Mouse (Mus musculus): ENCODE data around the gene Ostm1. TPM values are rescaled to one million over a fixed set of nuclear protein-coding genes. Genes with fewer than 3 reads are reported as not detected.

Ostm1 gene
- 10 to 100 TPM; 19.3 to 19.5 TPM for total RNA-seq (2021)
- long read RNA-seq, experiment 1, transcript Ostm1-201 (6 exons, 3,006 nt), result major isoform, 17 of 23 reads
- long read RNA-seq, experiment 1, partial matches to known transcripts, result 1 of 23 reads
- long read RNA-seq, experiment 1, other reads (novel, unspliced or antisense), result 5 of 23 reads
- long read RNA-seq, experiment 2, transcript Ostm1-201 (6 exons, 3,006 nt), result major isoform, 23 of 26 reads
- long read RNA-seq, experiment 2, partial matches to known transcripts, result 1 of 26 reads
- long read RNA-seq, experiment 2, other reads (novel, unspliced or antisense), result 2 of 26 reads

DNA sequence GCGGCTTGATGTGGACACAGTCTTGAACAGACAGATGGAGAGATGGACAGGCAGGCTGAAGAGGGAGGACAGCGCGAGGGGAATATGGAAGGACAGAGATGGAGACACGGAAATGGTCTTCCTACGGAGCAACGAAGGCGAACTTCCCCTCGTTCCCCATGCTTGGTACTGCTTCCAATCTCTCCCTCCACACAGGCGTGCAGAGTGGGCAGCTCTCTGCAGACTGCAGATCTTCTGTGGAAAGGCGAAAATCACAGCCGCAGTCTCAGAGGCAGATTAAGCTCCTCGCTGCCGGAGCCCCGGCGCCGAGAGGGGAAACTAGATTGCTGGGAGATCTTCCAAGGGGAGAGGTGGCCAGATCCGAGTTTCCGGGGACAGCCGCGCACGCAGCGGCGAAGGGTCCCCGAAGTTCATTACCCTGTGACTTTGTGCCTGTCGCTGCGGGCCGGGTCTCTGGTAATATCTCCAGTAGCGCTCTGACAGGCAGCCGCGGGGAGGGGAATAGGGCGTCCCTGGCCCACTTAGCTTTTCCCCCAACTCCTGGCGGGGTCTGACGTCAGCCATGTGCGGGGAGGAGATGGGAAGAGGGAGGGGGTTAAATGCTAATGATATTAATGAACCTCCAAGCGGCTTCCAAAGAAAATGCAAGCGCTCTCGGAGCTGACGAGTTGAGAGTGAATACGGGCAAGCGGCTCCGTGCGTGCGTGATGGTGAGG lies at the start of gene Ostm1, which contains the start of gene Nr2e1:
Gene Ostm1 (plus strand): TSS at position 666 of the 716 bp plus-strand sequence.
Gene Nr2e1 (minus strand): TSS at position 476 of the 716 bp plus-strand sequence.
- intact Hi-C loops (cut with DNase I), result no loop called here

DNA sequence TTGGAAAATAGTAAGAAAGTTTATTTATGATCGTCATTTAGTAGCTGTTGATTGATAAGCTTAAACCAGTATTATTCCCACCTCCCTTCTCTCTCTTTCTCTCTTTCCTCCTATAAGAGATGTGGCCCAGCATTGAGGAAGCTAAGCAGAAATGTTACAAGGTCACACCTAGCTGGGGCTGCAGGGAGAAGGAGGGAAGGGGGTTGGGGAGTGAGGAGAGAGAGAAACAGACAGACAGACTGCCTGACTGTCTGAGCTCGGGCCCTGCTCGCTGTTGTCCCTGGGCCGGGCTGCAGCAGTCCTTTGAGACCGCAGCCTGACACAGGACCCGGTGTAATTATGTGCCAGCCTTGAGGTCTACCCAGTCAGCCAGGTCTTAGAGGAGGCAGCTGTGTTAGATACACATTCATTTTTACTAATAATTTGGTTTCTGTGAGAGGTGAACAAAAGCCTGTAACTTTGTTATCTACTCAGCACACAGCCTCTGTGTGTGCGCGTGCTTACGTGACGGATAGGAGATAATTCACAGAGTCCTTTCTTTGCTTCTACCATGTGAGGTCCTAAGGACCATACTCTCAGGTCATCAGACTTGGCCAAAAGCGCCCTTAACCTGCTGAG lies 49.7 kb upstream of the Ostm1 start:
- no peak for DNase-seq
- intact Hi-C loops (cut with DNase I), result no loop called here

More for the DNA sequence above, at the start of gene Ostm1, which contains the start of gene Nr2e1:
- DNase-seq, result peak in 1 of 2 experiments; percentile 33

GRCm38 (mm10) chr10:42537571-42538316 lies 45.9 kb upstream of the Ostm1 start:
- intact Hi-C loops (cut with DNase I), result no loop called here
- no peak for DNase-seq

- no peak for DNase-seq
- intact Hi-C loops (cut with DNase I), result no loop called here
Observed at GRCm38 (mm10) chr10:42545707-42546503, 37.7 kb upstream of the Ostm1 start.

- intact Hi-C loops (cut with DNase I), result no loop called here
- DNase-seq, result no peak
Observed at GRCm38 (mm10) chr10:42546507-42546906, 37.1 kb upstream of the Ostm1 start.

DNA sequence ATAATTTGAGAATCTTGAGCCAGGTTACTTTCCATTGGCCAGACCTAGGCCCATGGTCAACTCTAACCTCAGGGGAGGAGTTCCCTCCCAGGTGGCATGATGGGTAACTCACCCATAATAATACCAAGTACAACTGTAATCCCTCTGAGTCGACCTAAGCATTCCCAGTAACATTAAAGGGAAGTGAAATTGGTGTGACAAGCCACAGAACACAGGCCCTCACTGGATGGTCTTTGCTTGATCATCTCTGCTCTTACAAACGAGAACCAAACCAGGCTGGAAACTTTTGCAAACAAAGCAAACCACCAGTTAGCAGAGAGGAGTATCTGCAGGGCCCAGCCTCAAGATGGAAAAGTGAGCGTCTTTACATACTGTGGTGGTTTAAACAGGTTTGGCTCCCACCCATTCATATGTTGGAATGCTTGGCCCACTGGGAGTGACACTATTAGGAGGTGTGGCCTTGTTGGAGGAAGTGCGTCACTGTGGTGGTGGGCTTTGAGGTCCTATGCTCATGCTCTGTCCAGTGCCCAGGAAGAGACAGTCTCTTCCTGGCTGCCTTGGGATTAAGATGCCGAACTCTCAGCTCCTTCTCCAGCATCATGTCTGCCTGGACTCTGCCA lies 23.9 kb upstream of the Ostm1 start:
- intact Hi-C loops (cut with DNase I), result no loop called here
- no peak for DNase-seq

- DNase-seq, result no peak
- intact Hi-C loops (cut with DNase I), result no loop called here
Observed at GRCm38 (mm10) chr10:42562272-42562671, 21.4 kb upstream of the Ostm1 start.

GRCm38 (mm10) chr10:42572567-42572966 lies 11.1 kb upstream of the Ostm1 start:
- intact Hi-C loops (cut with DNase I), result no loop called here
- DNase-seq, result no peak

DNA sequence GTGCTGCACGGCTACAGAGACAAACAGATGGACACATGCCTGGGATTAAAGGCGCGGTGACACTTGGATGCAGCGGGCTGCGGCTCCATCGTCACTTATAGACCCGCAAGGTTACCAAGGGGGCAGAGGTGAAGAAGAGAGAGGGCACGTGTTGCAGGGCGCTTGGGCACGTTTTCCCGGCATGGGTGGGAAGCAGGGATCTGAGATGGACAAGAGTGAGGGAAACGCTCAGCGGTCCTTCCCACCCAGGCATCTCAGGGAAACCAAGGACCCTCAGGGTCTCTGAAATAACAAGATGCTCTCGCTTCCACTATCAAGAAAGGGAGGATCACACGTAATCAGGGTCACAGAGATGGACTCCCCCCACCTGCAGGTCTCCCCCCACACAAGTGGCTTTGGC lies 10.7 kb upstream of the Ostm1 start:
- DNase-seq, result no peak
- intact Hi-C loops (cut with DNase I), result no loop called here

DNA sequence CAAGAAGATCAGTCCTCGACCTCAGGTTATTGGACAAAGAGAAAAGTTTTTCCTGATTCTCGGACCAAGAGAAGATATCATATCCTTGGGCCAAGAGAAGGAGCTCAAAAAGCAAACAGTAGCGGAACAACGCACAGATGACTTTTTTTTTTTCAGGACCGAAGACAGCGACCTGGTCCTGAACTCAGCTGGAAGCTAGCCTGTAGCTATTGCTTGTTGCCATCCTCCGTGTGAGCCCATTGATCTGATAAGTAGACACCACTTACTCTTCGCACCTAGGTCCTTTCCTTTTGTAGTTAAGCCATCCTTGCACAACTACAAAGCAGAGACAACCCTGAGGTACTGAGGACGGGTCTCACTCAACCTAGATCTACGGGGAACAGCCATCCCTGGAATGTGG lies 9.0 kb upstream of the Ostm1 start:
- DNase-seq, result no peak
- intact Hi-C loops (cut with DNase I), result no loop called here

- intact Hi-C loops (cut with DNase I), result no loop called here
- no peak for DNase-seq
Observed at GRCm38 (mm10) chr10:42577525-42578280, 5.9 kb upstream of the Ostm1 start.

DNA sequence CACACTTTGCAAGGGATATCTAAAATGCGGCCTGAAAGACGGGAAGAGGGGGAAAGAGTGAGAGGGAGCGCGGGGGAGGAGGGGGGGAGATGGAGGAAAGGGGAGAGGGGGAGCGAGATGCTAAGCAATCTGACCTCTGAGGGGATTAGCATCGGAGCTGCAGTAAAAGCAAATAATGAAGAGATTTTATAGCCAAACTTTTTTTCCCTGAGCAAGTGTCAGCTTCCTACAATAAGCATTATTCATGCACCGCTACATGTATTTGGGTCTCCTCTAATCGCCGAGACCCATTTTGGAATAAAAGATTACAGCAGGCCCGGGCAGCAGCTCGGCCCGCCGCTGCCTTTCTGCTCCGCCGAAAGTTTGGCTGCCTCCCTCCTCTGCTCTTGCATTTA lies 5.3 kb upstream of the Ostm1 start:
- intact Hi-C loops (cut with DNase I), result no loop called here
- DNase-seq, result no peak

- no peak for DNase-seq
- intact Hi-C loops (cut with DNase I), result no loop called here
Observed at GRCm38 (mm10) chr10:42578698-42579474, 4.7 kb upstream of the Ostm1 start.

GRCm38 (mm10) chr10:42579475-42580130 lies 4.0 kb upstream of the Ostm1 start:
- intact Hi-C loops (cut with DNase I), result no loop called here
- no peak for DNase-seq

DNA sequence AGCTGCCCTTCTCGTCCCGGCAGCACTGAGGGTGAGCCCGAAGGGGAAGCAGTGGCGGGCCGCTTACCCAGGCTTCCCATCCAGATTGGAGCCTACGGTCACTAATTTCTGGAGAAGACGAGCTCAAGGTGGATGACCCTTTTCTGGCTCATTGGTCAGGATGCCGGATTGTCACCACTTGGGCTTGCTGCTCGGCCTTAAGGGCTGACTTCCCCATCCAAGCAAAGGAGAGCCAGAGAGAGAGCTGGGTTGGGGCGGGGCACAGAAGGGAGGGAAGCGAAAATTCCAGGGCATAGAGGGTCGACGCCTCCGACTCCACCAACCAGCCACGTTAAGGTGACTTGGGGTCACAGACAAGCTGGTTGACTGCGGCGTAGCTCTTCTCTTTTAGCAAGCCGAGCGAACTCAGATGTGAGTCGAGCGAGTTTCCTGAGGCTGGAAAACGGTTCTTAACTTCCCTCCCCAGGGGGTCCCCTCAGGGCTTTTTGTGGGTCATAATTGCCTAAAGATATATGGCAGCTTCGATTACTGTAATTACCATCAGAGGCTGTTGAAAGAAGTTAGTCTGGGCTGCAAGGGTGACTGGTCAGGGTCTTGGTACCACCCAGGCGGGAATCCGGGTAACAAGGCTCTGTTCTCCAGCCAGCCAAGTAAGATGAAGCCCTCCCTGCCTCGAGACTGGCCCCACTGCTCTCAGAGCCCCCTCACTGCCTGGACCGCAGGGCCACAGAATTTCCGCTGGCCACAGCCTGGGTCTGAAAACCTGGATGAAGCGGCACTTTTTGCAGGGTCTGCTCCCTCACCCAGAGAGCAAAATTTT lies 3.3 kb upstream of the Ostm1 start:
- DNase-seq, result no peak
- intact Hi-C loops (cut with DNase I), result no loop called here

- no peak for DNase-seq
- intact Hi-C loops (cut with DNase I), result no loop called here
Observed at GRCm38 (mm10) chr10:42580951-42581277, 2.7 kb upstream of the Ostm1 start.

Measured in gastrocnemius, postnatal 36 days (tissue).